7 mouse cellular contexts compared by ENCODE assay signal in the genomic region with DNA sequence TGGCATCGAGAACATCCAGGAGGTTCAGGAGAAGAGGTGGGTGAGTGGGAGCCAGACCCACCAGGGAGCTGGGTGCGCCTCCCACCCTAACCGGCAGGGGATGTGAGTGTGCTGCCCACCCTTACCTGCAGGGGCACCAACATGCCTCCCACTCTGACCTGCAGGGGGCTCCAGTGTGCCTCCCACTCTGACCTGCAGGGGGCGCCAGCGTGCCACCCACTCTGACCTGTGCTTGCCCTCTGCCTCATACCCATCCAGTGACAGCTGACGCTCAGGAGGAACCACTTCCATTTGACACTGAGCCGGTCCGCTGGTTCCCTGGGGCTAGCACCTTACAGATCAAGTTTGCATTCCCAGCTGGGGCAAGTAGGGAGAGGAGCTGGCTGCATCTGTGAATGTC.
A peak's percentile ranks its signal among the peaks of the same experiment; 100 is the strongest.
DNase-seq lines count a peak whose midpoint lies in the region; ATAC-seq and TF ChIP-seq lines count a peak whose summit lies in the region.

No protein-coding gene starts in this region.

- TF ChIP-seq CTCF in heart, postnatal 0 days (IDR thresholded peaks at IDR 0.05; ENCODE audit: low read depth), result peak; percentile 94
- peak; percentile 97 for TF ChIP-seq CTCF in lung, embryonic 14.5 days (IDR thresholded peaks at IDR 0.05; ENCODE audit: low read depth)

- H3K9ac ChIP-seq in neural tube, embryonic 15.5 days (replicated peaks), result no peak overlapping the region
- H3K9ac ChIP-seq in heart, postnatal 0 days (replicated peaks; ENCODE audit: low read depth, low read length), result no peak overlapping the region
- no peak overlapping the region for H3K9ac ChIP-seq in lung, embryonic 14.5 days

- no peak overlapping the region for H3K4me2 ChIP-seq in neural tube, embryonic 15.5 days
- peak overlapping the region; percentile 50 for H3K4me2 ChIP-seq in heart, postnatal 0 days (ENCODE audit: low read depth, low read length)
- no peak overlapping the region for H3K4me2 ChIP-seq in lung, embryonic 14.5 days

- WGBS in neural tube, embryonic 15.5 days, result 55% methylated on average over 8 of the region's 8 CpGs
- 45% methylated on average over 8 of the region's 8 CpGs for WGBS in heart, postnatal 0 days
- WGBS in lung, embryonic 14.5 days, result 41% methylated on average over 8 of the region's 8 CpGs

- ATAC-seq in neural tube, embryonic 15.5 days (ENCODE audit: low FRiP score), result no peak
- peak; percentile 76 for ATAC-seq in common myeloid progenitor, adult 5-6 weeks (replicated peaks; ENCODE audit: low read depth, poor library complexity, severe bottlenecking)
- peak; percentile 70 for ATAC-seq in heart, postnatal 0 days (ENCODE audit: insufficient read depth, low read depth)
- ATAC-seq in lung, embryonic 14.5 days (ENCODE audit: insufficient read depth), result no peak

- H3K4me1 ChIP-seq in neural tube, embryonic 15.5 days, result peaks cover 45% of the 10 kb centered on the region
- H3K4me1 ChIP-seq in heart, postnatal 0 days (ENCODE audit: control insufficient read depth, insufficient read depth), result no peaks in the 10 kb centered on the region
- H3K4me1 ChIP-seq in lung, embryonic 14.5 days (ENCODE audit: insufficient read depth), result no peaks in the 10 kb centered on the region

- peaks cover 23% of the 10 kb centered on the region for H3K27me3 ChIP-seq in neural tube, embryonic 15.5 days (replicated peaks)
- H3K27me3 ChIP-seq in heart, postnatal 0 days (ENCODE audit: control insufficient read depth, insufficient read depth, low read length), result peaks cover 72% of the 10 kb centered on the region
- H3K27me3 ChIP-seq in lung, embryonic 14.5 days (ENCODE audit: insufficient read depth, low read length), result peaks cover 45% of the 10 kb centered on the region

- DNase-seq in neural tube, embryonic 10.5 days (ENCODE audit: extremely low spot score, low spot score), result peak; percentile 67
- peak; percentile 91 for DNase-seq in ZHBTc4 (ENCODE audit: low read depth, low spot score)
- DNase-seq in heart, postnatal 0 days (ENCODE audit: low spot score), result peak; percentile 44
- no peak for DNase-seq in lung, embryonic 14.5 days
- peak; percentile 57 to 79 for DNase-seq in spleen, postnatal 14 days (ENCODE audit: low spot score in 2 of 2)

- H3K4me3 ChIP-seq in neural tube, embryonic 15.5 days (replicated peaks), result no peak overlapping the region
- H3K4me3 ChIP-seq in heart, postnatal 0 days (ENCODE audit: low read depth, low read length), result peak overlapping the region; percentile 30
- H3K4me3 ChIP-seq in lung, embryonic 14.5 days (ENCODE audit: low read depth, low read length), result no peak overlapping the region

- H3K9me3 ChIP-seq in neural tube, embryonic 15.5 days (replicated peaks), result no peaks in the 10 kb centered on the region
- H3K9me3 ChIP-seq in heart, postnatal 0 days (replicated peaks; ENCODE audit: control insufficient read depth, low read length), result no peaks in the 10 kb centered on the region
- no peaks in the 10 kb centered on the region for H3K9me3 ChIP-seq in lung, embryonic 14.5 days (ENCODE audit: low read depth, low read length)

- no peak overlapping the region for H3K27ac ChIP-seq in neural tube, embryonic 15.5 days (replicated peaks)
- peak overlapping the region; percentile 74 for H3K27ac ChIP-seq in heart, postnatal 0 days (ENCODE audit: low read depth)
- H3K27ac ChIP-seq in lung, embryonic 14.5 days (ENCODE audit: low read depth), result no peak overlapping the region

- TF ChIP-seq EP300 in heart, postnatal 0 days (IDR thresholded peaks at IDR 0.05; ENCODE audit: low read depth), result no peak

- H3K36me3 ChIP-seq in neural tube, embryonic 15.5 days, result peaks cover 10% of the 10 kb centered on the region; the same call in 1 of the 2 replicates
- no peaks in the 10 kb centered on the region for H3K36me3 ChIP-seq in heart, postnatal 0 days (replicated peaks; ENCODE audit: control insufficient read depth, insufficient read depth, low read length)
- H3K36me3 ChIP-seq in lung, embryonic 14.5 days (ENCODE audit: insufficient read depth), result no peaks in the 10 kb centered on the region

Comparison
In these comparisons a context has a peak if more than half of its experiments do, and no peak if none do; other contexts are left out.
1. ATAC-seq: peak in common myeloid progenitor, adult 5-6 weeks (single experiment) and heart, postnatal 0 days (single experiment); none in neural tube, embryonic 15.5 days (single experiment) and lung, embryonic 14.5 days (single experiment).